Mouse (Mus musculus) adrenal gland, postnatal 10 days (tissue): ENCODE measurements around the gene Wdr70. TPM values are rescaled to one million over a fixed set of nuclear protein-coding genes. Genes with fewer than 3 reads are reported as not detected.

ENCODE experiments used
- DNase-seq: peaks from one replicate; pipeline ENCODE4 v3.0.0; 2021; ENCODE audit warnings: mixed read lengths
- microRNA-seq: library from miRNA; unstranded; fragments of <30 nt; microRNA quantifications from one replicate; pipeline ENCODE4 v1.2.0, GENCODE M21; 2021
- total RNA-seq, 2 experiments: library from RNA; stranded (reverse); gene quantifications; 2 replicates each; pipeline ENCODE4 v1.2.3; 2021

The Wdr70 gene
- total RNA-seq, 2 experiments from 2014 or later: 24.5 to 25.6 TPM

- DNase-seq: no peak
Measured at GRCm38 (mm10) chr15:7863328-7863727, 235.7 kb downstream of the Wdr70 start.

- no peak for DNase-seq
Measured at GRCm38 (mm10) chr15:7862890-7863289, 236.1 kb downstream of the Wdr70 start.

- no peak for DNase-seq
Measured at GRCm38 (mm10) chr15:7858841-7859240, 240.2 kb downstream of the Wdr70 start.

GRCm38 (mm10) chr15:7857418-7857817 lies 241.6 kb downstream of the Wdr70 start:
- no peak for DNase-seq

GRCm38 (mm10) chr15:7842398-7842797 lies 256.6 kb downstream of the Wdr70 start:
- no peak for DNase-seq

- no peak for DNase-seq
Measured at GRCm38 (mm10) chr15:7841664-7842063, 257.3 kb downstream of the Wdr70 start.

- DNase-seq: no peak
Measured at GRCm38 (mm10) chr15:7838921-7839309, 260.1 kb downstream of the Wdr70 start.

GRCm38 (mm10) chr15:7838060-7838920 lies 260.7 kb downstream of the Wdr70 start:
- DNase-seq: no peak

GRCm38 (mm10) chr15:7835404-7835803 lies 263.6 kb downstream of the Wdr70 start:
- no peak for DNase-seq

GRCm38 (mm10) chr15:7825530-7825929 lies 273.5 kb downstream of the Wdr70 start:
- DNase-seq: no peak

- DNase-seq: no peak
Measured at GRCm38 (mm10) chr15:7823886-7824285, 275.1 kb downstream of the Wdr70 start.

Small RNAs within 50 kb of the gene (microRNA-seq; reads per million reads assigned to microRNA genes)
- gene Gm27529: not detected

Other genes with a start within 250 kb of the Wdr70 start
- 10 to 100 TPM; 18.7 to 25.4 TPM for gene Nup155, start 10.1 kb upstream of the Wdr70 start, total RNA-seq
- gene Cplane1, start 69.9 kb upstream of the Wdr70 start, total RNA-seq: 10 to 100 TPM in 1 of 2 experiments, 1 to 10 TPM in 1; 7.7 to 12.4 TPM